Mouse (Mus musculus): ENCODE results near the gene Synpo2.

DNA sequence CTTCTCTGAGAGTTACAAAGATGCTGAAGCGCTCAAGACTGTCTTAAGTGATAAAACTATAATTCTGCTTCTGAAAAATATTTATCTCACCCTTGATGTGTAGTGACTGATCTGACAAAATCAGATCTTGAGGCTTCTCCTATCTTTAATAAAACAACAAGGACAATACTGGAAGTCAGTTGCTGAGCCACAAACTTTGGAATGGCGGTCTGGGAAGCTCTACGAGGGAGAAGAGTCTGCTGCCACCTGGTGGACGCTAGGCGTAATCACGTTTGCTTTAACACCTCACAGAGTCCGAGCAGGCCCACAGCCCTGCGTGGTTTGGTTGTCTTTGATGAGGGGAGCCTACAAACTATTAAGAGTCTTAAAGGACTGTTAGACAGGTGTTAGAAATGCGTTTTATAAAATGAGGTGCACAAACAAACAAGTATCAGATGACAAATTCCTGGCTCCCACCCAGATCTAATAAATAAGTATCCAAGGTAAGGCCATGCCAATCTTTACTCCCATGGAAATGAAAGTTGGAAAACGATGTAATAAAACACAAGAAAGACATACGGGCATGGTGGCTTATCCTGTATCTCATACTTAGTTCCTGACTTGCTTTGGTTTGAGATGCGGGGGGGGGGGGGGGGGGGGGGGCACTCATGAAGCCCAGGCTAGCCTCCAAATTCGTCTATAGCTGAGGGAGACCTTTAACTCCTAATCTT lies 132.6 kb downstream of the Synpo2 start:
- peak; percentile 94 for TF ChIP-seq CTCF (IDR thresholded peaks at IDR 0.05; ENCODE audit: low read depth)
- TF ChIP-seq EP300 (IDR thresholded peaks at IDR 0.05; ENCODE audit: low read depth) = no peak

Measured in heart, postnatal 0 days (tissue).